Mouse (Mus musculus) megakaryocyte progenitor cell, adult 5-6 weeks (primary cell): ENCODE data around the gene Iqschfp. TPM values are rescaled to one million over a fixed set of nuclear protein-coding genes. Genes with fewer than 3 reads are reported as not detected.
A peak's percentile ranks its signal among the peaks of the same experiment; 100 is the strongest.

ENCODE experiments used
- ATAC-seq: replicated peaks from 2 replicates; pipeline ENCODE4 v1.8.0; 2016; ENCODE audit warnings: mild to moderate bottlenecking, moderate TSS enrichment, inconsistent platforms; ENCODE audit not compliant: poor library complexity
- total RNA-seq, 2 experiments: library from RNA; stranded (forward) in 1 of 2; stranded (reverse) in 1 of 2; fragments of 157-497, 149-512 nt in 1 of 2; fragments of 200-1000 nt in 1 of 2; gene quantifications; 2 replicates each; pipeline versions ENCODE4 v1.2.3 to v1.2.4; 2015 to 2017

Iqschfp gene
- total RNA-seq, 2 experiments from 2014 or later = not detected

DNA sequence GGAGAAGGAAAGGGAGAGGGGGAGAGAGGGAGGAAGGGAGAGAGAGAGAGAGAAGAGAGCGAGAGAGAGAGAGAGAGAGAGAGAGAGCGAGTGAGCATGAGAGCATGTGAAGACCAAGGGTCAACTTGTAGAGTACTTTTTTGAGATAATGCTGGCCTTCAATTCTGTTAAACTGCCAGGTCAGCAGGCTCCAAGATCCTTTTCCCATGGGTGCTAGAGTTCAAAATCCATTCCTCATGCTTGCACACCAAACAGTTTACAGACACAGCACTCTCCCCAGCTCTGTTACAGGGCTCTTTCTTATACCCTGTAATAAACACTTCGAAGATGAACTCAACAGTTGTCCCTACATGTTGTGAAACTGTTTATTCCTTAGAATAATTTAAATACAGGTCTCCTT lies 622.7 kb downstream of the Iqschfp start:
- ATAC-seq = no peak

DNA sequence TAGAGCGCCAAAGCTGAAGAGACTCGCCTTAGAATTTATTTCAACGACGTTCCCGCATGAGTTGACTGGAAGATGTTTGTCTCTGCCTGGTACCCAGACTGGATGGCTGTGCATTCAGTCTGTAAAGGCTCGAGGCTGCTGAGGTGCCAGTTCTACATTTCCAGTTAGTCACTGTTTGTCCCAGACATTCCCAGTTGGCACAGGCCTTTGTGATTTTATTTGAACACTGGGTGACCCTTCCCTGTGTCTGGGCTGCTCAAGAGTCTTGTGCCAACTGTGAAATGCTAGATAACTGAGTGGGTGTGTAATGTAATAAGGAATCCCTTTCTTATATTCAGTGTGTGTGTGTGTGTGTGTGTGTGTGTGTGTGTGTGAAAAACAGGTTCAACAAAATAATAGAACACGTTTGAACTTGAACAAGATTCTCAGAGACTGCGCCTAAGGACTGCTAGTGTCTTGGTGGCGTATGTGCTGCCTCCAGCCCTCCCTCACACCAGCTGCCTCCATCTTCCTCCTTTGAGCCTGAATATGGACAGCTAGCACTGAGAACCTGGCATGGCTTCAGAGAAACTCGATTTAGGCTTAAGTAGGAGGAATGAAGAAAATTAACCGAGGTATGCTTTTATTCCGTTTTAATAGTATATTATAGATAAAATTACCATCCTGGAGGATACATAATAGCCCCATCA lies 624.5 kb downstream of the Iqschfp start:
- no peak for ATAC-seq

DNA sequence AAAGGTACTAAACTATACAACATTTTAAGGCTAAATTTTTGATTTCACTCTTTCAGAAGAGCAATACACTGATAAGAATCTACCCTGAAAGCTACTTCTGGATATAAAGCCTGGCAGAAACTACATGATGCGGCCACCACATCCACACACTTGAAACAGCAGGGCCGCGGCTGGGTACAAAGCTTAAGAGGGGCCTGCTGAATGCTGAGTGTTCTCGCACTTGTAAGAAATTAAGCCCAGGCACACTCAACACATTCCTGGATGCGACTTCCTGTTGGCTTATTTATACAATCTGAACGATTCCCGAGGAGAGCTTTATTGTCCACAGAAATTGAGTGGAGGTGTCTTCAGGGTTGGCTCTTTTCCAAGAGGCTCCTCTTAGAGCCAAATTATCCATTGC lies 625.2 kb downstream of the Iqschfp start:
- no peak for ATAC-seq

DNA sequence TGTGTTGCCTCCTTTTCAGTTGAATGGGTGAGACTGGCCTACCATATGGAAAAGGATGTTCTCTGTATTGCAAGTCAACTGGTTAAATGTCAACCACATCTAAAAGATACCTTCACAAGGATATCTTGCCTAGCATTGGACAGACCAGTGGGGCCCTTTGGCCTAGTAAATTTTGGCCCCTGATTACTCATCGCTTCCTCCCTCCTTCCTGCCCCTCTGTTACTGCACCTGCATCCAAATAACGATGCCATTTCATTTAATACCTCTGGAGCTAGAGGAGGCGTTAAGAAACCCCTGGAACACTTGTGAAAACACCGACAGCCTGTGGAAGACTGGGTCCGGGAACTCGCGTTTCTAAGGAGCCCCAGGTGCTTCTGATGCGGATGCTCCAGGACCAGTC lies 626.0 kb downstream of the Iqschfp start:
- no peak for ATAC-seq

DNA sequence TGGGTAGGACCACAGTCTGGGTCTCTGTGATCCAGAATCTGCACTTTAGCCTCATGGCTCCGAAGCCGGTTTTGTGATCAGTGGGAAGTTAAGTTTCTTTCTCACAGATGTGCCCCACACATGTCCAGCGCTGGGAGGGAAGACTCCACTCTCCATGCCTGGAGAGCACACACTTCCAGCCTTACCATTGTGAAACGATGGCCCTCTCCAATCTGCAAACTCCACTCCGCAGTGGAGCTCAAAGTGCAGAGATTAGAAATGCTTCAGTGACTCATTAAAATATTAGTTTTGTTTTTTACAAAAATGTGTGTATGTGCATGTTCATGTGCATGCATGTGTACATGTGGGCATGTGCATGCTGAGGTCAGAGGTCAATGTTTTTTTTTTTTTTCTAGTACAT lies 626.6 kb downstream of the Iqschfp start:
- no peak for ATAC-seq

DNA sequence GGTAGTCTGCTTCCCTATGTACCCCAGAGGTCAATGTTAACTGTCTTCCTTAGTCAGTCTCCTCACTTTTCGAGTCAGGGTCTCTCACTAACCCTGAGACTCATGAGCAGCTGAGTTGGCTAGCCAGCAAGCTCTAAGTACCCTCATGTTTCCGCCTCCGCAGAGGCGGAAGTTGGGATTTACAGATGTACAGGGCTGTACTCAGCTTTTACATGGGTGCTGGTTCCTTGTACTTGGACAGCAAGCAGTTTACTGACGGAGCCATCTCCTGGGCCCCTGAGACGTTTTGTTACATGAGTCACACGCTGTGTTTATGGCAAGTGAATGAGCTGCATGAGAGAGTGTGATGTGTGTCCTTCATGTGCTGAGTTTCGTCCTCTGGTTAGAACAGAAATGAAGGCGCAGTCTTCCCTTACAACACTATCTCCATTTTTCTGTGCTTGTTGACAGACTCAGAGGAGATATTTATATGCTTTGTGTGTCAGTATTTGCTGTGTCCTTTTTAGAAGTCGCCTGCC lies 633.4 kb downstream of the Iqschfp start:
- no peak for ATAC-seq

DNA sequence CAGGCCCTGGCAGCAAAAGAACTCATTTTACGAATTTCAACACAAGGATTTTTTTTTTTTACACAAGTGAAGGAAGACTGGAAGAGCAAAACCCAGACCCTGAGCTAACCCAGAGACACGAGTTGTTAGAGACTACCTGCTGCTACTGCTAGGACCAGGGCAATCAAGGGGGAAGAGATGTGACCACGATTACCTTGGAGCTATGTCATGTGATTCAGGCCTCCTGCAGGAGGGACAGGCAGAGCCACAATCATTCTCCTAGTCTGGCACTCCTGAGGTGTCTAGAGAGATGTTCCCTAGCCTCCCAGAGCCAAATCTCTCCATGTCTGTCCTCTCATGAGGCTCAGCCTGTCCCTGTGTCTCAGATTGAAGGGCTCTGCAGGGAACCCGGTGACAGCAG lies 634.4 kb downstream of the Iqschfp start:
- ATAC-seq = no peak

DNA sequence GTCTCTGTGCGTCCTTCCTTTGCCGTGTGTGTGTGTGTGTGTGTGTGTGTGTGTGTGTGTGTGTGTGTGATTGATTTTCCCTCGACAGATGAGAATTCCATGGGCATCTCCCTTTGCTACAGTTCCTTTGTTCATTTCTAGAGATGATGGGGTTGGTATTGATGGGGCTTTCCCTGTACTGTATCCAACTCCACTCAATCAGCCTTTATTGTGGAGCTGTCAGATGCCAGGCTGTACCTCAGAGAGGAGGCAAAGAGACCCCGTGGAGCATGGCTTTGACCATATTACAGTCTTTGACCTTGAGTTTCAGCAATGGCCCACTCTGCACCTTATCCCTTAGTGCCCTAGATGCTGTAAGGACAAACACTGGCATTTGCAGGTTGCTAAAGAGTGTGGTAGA lies 635.1 kb downstream of the Iqschfp start:
- no peak for ATAC-seq

DNA sequence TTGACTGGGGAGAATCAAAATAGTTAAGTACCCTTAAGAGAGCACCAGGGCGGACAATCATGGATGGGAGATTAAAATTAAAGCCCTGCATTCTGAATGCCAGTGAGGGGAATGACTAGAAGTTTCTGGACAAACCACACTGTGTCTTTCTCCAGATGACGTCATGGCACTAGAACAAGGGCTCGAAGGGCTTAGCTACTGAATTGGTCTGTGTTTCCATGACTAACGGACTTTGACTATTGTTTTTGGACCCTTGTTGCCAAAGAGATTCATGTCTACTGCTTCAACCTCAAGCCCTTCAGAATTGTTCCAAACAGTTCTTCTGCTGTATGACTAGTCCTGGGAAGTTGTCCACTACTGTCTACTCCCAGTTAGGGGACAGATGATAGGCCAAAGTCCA lies 639.9 kb downstream of the Iqschfp start:
- no peak for ATAC-seq

DNA sequence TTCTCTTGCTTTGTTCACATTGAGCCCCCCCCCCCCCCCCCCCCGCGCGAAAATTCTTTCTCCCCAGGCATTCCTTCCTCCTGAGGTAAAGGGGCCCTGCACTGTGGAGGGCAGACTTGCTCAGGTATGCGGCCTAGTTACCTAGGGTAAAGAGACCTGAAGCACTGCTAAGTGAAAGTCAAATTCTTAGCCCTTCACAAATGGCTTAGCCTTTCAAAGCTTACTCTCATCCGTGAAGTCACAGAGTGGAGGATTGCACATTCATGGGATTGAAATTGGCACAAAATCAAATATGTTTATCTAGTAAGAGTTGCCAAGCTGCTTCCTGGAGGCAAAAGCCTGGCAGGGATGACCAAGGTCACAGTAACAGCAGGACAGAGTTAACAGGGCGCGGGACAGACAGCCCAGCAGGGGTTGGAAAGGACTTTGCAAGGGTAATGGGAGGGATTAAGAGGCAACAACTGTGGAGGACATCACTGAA lies 642.6 kb downstream of the Iqschfp start:
- no peak for ATAC-seq

DNA sequence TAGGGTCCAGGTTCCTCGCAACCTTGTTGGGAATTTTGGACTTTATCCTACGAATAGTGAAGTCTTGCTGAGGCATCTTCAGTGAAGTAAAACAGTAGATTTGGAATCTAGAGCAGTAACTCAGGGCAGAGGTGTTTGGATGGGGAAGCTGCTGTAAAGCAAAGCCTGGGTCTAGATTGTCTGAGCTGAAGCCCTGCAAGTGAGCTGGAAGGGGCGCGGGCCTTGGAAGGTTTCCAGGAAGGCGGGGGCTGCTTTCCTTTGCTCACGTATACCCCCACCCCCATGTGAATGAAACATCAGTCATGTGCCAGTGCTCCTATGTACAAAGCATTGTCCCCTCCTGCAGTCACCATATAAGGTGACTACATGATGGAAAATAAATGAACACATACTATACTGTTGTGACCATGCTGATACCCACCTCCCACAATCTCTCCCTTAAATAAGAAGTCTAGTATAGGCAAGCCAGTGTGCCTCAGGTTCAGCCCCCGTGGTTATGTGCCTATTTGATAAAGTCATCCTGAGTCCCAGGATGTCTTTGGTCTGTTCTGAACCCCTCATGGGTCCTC lies 643.2 kb downstream of the Iqschfp start:
- ATAC-seq = no peak

DNA sequence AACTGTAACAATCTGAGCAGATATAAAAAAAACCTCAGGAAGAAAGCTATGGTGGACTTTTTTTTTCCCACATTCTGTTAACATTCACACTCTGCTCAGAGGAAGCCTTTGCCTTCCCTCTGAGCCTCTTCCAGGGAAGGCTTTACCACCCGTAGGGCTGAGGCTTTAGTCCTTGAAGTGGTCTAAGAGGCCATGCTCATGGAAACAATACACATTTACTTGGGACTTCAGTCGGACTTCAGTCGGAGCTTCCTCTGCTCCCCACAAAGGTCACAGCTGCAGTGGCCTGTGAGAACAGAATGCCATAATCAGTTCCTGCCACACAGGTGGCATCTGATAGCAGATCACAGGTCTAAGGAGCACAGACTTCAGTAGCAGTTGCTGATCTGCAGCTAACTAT lies 644.0 kb downstream of the Iqschfp start:
- no peak for ATAC-seq

DNA sequence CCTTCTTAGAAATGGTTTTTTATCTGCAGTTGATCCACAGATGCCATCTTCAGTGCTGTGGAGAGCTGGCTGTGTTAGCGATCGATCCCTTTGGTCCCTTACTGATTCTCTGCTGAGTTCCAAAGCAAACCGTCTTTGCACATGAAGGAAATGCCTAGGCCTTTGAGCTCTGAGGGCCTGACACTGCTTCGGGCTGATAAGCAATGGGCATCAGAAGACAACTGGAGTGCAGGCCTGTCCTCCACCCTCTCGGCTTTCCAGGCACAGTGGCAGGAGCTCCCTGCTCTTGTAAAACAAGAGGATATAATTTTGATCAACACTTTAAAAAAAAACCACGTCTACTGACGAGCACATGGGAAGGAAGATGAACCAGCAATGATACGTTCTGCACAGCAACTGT lies 649.7 kb downstream of the Iqschfp start:
- ATAC-seq = no peak

DNA sequence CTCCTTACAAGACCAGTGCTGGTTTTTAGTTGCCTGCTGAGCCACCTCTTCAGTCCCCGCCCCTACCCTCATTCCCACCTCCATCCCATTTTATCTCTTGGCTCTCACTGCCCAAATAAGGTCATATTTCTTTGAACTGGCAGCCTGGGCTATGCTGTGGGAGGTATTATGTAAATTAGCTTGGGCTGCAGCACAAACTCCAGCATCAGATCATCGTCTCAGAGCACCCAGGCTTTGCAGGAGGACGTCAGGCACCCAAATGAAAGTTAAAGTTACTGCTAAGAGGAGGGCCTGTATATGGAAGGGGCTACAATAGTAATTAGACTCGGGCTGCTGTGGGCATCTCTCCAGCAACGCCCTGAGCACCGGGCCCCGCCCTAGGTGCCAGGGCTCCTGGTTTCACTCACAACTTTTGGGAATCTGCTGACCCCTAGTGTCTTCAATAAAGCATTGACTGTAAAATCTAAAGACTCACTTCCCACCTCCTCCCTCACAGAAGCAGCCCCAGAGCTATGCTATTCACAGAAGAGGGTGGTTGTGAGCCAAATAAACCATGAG lies 651.0 kb downstream of the Iqschfp start:
- ATAC-seq = peak; percentile 98

DNA sequence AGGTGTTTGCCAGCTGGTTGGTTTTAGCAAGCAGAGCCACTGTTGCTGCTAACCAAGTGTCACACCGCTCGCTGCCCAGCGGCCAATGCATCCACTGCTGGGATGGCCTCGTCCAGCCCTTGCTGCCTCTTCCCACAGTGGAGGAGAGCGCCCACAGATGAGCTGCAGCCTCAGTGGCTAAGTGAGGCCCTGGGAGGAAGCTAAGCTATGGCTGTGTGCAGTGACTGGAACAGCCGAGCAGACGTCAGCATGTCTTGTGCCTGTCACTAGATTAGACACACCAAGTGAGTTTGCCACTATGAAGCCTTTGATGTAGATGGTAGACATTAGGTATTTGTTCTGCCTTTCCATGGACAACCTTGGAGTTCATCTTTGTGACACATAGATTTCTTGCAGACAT lies 652.8 kb downstream of the Iqschfp start:
- ATAC-seq = no peak

DNA sequence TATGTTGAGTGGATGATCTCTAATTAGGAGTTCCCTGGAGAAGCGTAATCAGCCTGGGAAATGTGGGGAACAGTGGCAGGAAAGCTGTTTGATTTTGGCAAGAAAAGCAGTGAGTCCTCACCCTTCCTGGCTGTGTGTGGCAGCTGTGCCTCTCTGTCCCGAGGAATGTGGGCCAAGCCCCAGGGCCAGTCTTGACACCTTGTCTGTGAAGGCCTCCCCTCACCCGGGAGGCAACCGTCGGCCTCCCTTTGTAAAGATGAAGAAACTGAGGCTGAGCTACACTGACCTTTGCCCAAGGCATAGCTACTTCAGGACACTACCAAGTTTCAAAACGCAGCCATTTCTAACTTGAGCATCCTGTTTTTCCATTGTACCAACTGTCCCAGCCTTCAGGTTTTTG lies 653.9 kb downstream of the Iqschfp start:
- ATAC-seq = no peak

DNA sequence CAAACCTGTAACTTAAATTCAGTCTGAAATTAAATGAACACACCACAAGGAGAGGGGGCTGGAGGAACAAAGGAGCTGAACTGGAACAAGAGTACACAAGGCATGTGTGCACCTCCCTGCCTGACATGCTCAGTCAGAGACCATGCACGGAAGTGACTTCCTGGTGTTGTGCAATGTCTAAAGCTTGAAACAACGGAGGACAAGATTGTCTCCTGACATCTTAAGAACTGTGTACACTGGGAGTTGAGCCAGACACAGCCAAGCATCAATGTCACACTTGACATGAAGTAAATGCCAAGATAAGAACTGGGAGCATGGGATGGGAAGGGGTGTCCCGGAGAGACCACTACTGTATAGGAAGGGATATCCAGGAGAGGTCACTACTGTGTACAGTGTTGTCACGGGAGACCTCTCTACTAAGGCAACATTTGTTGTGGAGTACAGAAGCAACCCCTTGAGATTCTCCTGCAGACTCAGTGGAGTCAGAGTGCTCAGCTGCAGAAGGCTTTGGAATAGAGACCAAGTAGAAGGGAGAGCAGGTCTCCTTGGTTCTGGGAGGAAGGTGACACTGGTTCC lies 663.1 kb downstream of the Iqschfp start:
- peak; percentile 58 for ATAC-seq

DNA sequence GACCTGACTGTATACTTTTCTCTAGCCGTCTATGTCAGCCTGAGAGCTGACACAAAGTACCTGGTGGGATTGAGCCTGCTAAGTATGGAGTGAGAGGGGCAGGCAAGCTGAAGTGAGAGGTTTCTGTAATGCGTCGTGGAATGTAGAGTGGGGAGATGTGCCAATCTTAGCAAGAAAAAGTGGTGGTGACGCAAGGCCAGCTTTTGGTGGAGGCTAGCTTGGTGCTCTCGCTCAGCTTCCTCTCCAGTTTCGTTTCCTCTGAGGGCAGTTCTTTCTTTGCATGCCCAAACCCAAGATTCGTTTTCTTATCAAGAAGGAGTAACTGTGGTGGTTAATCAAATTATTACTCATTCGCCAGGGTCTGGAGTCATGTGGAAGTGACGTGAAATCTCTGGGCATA lies 664.9 kb downstream of the Iqschfp start:
- ATAC-seq = peak; percentile 90

DNA sequence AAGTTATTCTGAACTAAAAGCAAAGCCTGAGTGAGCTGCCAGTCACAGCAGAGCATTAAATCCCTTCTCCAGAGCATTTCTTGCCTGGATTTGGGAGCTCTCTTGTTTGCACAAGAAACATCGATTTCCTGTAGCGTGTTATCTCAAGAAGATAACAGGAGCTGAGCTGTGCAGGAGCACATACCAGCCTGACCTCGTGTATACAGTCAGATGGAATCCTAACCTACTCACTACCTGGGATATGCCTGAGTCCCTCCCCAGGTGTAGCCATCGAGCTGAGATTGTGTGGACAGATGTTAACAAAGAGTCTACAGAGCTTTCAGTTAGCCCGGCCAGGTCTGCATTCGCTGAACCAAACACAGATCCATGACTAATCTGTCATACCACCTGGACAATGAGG lies 666.7 kb downstream of the Iqschfp start:
- ATAC-seq = no peak

DNA sequence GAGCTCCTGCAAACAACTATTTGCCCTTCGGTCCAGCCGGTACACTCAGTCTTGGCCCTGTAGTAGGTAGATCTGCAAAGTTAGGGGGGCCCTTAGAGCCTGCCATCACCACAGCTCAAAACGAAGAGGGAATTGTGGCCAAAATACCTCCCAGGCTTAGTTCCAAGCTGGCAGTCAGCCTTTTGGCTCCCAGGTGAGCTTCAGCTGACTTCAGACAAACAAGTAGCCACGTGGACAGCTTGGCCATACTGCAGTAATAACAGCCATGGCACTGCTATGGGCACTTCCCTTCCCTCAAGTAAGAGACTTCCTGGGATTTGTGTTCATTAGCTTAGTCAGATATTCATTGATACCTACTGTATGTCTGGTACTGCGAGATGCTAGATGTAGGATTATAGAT lies 668.0 kb downstream of the Iqschfp start:
- no peak for ATAC-seq

DNA sequence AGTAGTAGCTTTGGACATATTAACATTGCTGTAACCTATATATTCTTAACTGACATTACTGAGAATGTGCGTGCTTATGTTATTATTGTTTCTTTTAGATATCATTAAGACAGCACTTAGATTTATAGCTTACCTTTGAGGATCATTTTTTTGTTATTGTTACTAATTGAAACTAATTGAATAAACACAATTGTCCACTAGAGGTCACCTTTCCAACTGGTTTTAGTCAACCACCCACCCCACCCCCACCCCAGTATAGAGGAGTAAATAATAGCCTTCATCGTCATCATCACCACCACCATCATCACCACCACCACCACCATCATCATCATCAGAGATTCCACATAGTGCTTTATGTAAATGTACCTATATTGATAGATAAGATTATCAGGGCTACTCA lies 670.8 kb downstream of the Iqschfp start:
- ATAC-seq = no peak

DNA sequence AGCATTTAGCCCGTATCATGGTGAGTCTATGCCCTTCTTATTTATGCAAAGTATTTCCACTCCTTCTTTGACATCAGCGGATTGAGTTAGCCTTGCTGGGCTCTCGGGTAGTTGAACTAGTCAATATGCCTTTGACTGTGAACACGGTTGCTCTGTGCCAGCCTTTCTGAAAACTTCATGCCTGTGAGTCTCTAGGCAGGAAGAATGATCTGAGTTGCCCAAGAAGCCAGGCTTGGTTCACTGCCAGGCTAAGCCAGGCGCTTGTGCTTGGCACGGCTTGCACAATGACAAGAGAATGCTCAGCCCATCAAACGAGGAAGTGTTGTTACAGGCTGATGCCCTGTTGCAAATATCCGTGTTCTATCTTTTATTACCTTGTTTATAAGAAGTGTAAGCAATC lies 671.9 kb downstream of the Iqschfp start:
- peak; percentile 96 for ATAC-seq
